Mouse (Mus musculus) olfactory bulb, adult 2 months (tissue): ENCODE results near the gene Atp6v1a.

Source experiments
- CTCF ChIP-seq: fragments of 200-500 bp; IDR thresholded peaks from 2 replicates; pipeline ENCODE4 v1.5.1; 2012; ENCODE audit warnings: low read depth, mild to moderate bottlenecking, low read length, moderate library complexity; ENCODE audit not compliant: insufficient read depth
- POLR2A ChIP-seq: fragments of 200-500 bp; IDR thresholded peaks from 2 replicates; pipeline ENCODE4 v1.6.1; 2012; ENCODE audit warnings: mild to moderate bottlenecking, low read depth, low read length, moderate library complexity; ENCODE audit not compliant: insufficient read depth

DNA sequence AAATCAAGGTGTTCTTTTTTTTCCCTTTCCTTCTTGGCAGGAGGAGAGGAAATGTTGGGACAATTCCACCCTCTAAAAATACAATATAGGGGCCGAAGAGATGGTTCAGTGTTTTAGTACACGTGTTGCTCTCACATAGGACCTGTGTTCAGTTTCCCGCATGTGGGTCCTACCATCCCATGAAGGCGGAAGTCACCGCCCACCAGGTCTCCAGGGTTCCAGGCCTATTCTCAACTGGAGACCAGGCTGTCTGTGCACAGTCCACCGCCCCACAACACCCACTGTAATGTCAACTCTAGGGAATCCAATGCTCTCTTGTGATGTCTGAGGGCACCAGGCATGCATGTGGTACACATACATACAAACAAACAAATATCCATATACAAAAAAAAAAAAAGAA, 17.4 kb downstream of the Atp6v1a start:
- TF ChIP-seq CTCF (no peak), POLR2A (no peak)
